In the genomic region with DNA sequence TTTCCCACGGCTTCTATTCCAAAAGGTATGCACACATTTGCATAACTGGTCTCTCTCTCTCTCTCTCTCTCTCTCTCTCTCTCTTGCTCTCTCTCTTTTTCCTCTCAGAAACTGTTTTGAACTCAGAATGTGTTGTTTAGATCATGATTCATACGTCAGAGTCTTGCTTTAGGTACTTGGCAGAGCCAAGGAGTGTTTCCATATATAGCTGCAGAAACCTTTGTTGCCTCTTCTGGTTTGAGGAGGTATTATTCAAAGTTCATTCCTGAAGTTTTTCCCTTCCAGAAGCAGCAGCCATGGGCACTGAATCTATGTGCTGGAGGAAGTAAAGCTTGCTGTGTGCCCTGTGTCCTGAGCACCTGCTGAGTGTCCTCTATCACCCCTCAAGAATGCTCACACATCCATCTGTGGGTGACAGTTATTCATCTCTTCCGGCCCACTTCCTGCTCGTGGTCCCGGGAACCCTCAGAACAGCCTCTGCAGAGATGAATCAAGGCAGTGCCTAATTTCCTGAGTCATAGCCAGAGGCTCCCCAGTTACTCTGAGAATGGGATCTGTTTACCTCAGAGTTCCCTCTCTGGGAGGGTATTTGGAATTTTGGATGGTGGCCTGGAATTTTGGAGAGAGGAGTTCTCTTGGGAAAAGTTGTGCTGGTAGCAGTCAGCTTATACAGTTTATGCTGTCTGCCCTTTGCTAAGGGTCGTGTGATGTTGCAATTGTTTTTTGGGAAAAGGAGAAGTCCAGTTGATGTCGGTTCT, we compare ENCODE assay signal across 8 mouse cellular contexts.
DNase-seq lines count a peak whose midpoint lies in the region; ATAC-seq and TF ChIP-seq lines count a peak whose summit lies in the region.

No protein-coding gene starts in this region.

- H3K27ac ChIP-seq in lung, embryonic 14.5 days (ENCODE audit: low read depth) = peak overlapping the region; percentile 26; the same call in 1 of the 2 replicates
- no peak overlapping the region for H3K27ac ChIP-seq in cerebellum, adult 2 months (ENCODE audit: insufficient read depth, low read length)
- H3K27ac ChIP-seq in hindbrain, embryonic 11.5 days (ENCODE audit: low read depth, low read length) = no peak overlapping the region

- DNase-seq in frontal cortex, postnatal 25 days (ENCODE audit: low spot score in 2 of 2) = no peak
- peak; percentile 83 for DNase-seq in 416B (ENCODE audit: low read depth)
- DNase-seq in lung, embryonic 14.5 days = peak; percentile 79
- DNase-seq in thymus, postnatal 14 days = peak; percentile 60
- DNase-seq in cerebellum, adult 2 months = no peak
- DNase-seq in hindbrain, embryonic 11.5 days (ENCODE audit: low spot score) = no peak

- whole genome bisulfite sequencing in lung, embryonic 14.5 days = 30% methylated on average over 7 of the region's 7 CpGs
- 29% methylated on average over 7 of the region's 7 CpGs for WGBS in cerebellum, adult 2 months
- 70% methylated on average over 7 of the region's 7 CpGs for WGBS in hindbrain, embryonic 11.5 days

- no peaks in the 10 kb centered on the region for H3K4me1 ChIP-seq in lung, embryonic 14.5 days (ENCODE audit: insufficient read depth)
- no peaks in the 10 kb centered on the region for H3K4me1 ChIP-seq in cerebellum, adult 2 months (ENCODE audit: control insufficient read depth, insufficient read depth, low read length)
- H3K4me1 ChIP-seq in hindbrain, embryonic 11.5 days (replicated peaks; ENCODE audit: control insufficient read depth, insufficient read depth, low read length) = no peaks in the 10 kb centered on the region

- no peaks in the 10 kb centered on the region for H3K27me3 ChIP-seq in lung, embryonic 14.5 days (ENCODE audit: insufficient read depth, low read length)
- no peaks in the 10 kb centered on the region for H3K27me3 ChIP-seq in cerebellum, adult 2 months (ENCODE audit: control insufficient read depth, insufficient read depth, low read length)
- H3K27me3 ChIP-seq in hindbrain, embryonic 11.5 days (ENCODE audit: control insufficient read depth, insufficient read depth, low read length) = no peaks in the 10 kb centered on the region

- ATAC-seq in frontal cortex, adult (ENCODE audit: low TSS enrichment) = peak; percentile 76
- peak; percentile 90 for ATAC-seq in granulocyte monocyte progenitor cell, adult 5-6 weeks (replicated peaks; ENCODE audit: poor library complexity, severe bottlenecking)
- ATAC-seq in lung, embryonic 14.5 days (ENCODE audit: insufficient read depth) = peak; percentile 87
- ATAC-seq in hindbrain, embryonic 11.5 days (ENCODE audit: low FRiP score) = no peak

- no peak for TF ChIP-seq POLR2A in cerebellum, adult 2 months (IDR thresholded peaks at IDR 0.05; ENCODE audit: borderline replicate concordance, insufficient read depth, low read length)

- TF ChIP-seq CTCF in lung, embryonic 14.5 days (IDR thresholded peaks at IDR 0.05; ENCODE audit: low read depth) = 0 out of 2 replicates have a peak, but pooled peaks have one; percentile 2
- TF ChIP-seq CTCF in cerebellum, adult 2 months (IDR thresholded peaks at IDR 0.05; ENCODE audit: borderline replicate concordance, insufficient read depth, low read depth, low read length) = no peak

- H3K9me3 ChIP-seq in lung, embryonic 14.5 days (ENCODE audit: low read depth, low read length) = no peaks in the 10 kb centered on the region
- H3K9me3 ChIP-seq in hindbrain, embryonic 11.5 days (ENCODE audit: control insufficient read depth, low read length) = no peaks in the 10 kb centered on the region

- no peak overlapping the region for H3K4me3 ChIP-seq in lung, embryonic 14.5 days (ENCODE audit: low read depth, low read length)
- no peak overlapping the region for H3K4me3 ChIP-seq in cerebellum, adult 2 months (replicated peaks; ENCODE audit: insufficient read depth, low read depth, low read length)
- H3K4me3 ChIP-seq in hindbrain, embryonic 11.5 days (ENCODE audit: low read depth, low read length) = no peak overlapping the region

- H3K4me2 ChIP-seq in lung, embryonic 14.5 days = no peak overlapping the region
- no peak overlapping the region for H3K4me2 ChIP-seq in hindbrain, embryonic 11.5 days (replicated peaks; ENCODE audit: low read depth, low read length)

- H3K9ac ChIP-seq in lung, embryonic 14.5 days = no peak overlapping the region
- no peak overlapping the region for H3K9ac ChIP-seq in hindbrain, embryonic 11.5 days (ENCODE audit: low read depth, low read length)

- no peaks in the 10 kb centered on the region for H3K36me3 ChIP-seq in lung, embryonic 14.5 days (ENCODE audit: insufficient read depth)
- H3K36me3 ChIP-seq in hindbrain, embryonic 11.5 days (ENCODE audit: control insufficient read depth, insufficient read depth, low read length) = no peaks in the 10 kb centered on the region

Comparison
In these comparisons a context has a peak if more than half of its experiments do, and no peak if none do; other contexts are left out.
1. DNase-seq: peak in 416B (single experiment), lung, embryonic 14.5 days (single experiment) and thymus, postnatal 14 days (single experiment); none in frontal cortex, postnatal 25 days (0 of 2), cerebellum, adult 2 months (0 of 2) and hindbrain, embryonic 11.5 days (single experiment).